In the genomic region with DNA sequence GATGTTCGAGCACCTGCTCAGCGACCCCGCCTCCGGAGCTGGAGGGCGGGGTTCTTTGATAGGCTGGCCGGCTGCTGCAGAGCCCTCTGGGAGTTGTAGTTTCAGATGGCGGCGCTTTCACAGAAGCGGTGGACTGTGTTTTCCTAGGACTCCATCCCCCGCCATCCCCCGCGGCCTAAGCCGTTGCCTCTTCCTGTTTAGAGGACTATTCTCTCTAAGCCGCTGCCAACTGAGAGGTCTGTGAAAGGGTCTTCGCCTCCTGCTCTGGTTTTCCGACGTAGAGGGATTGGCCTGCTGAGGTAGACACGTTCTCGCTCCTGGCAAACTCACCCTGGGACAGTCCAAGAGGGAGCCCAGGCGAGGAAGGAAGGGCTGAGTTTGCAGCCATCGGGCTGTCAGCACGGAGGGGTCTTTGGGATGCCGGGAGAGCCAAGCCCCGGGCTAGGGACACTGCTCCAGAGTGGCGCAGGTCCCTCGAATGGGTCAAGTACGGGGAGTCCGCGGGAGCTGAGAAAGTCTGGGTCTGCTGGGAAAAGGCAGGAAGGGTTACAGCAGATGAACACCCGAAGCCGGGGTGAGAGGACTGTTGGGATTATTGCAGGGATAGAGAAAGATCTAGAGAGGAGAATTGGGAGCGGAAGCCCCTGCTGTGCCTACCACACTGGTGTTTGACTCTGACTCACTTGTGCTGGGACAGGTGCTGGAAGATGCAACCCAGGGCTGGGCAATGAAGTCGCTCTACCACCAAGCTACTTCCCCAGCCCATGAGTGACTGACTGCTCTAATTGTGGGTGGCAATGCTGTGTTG, we compare ENCODE assay signal across 8 mouse cellular contexts. TPM values are rescaled to one million over a fixed set of nuclear protein-coding genes. Genes with fewer than 3 reads are reported as not detected.
DNase-seq lines count a peak whose midpoint lies in the region; ATAC-seq lines count a peak whose summit lies in the region.

Gene Slc38a9, plus strand, starts transcription at position 178 of the 808 bp plus-strand sequence.

- H3K4me2 ChIP-seq in intestine, embryonic 14.5 days (ENCODE audit: low read length), result peak within 1 kb of the TSS; percentile 87

- H3K9ac ChIP-seq in intestine, embryonic 14.5 days (ENCODE audit: low read length), result peak within 1 kb of the TSS; percentile 51

- H3K4me3 ChIP-seq in intestine, embryonic 14.5 days (ENCODE audit: low read depth, low read length), result peak within 1 kb of the TSS; percentile 56

- H3K27me3 ChIP-seq in intestine, embryonic 14.5 days (replicated peaks; ENCODE audit: control insufficient read depth, insufficient read depth, low read length), result no peaks in the 10 kb centered on the region

- peak; percentile 97 for ATAC-seq in intestine, embryonic 14.5 days (replicated peaks; ENCODE audit: low FRiP score, low TSS enrichment, low read depth)

- no peaks in the 10 kb centered on the region for H3K9me3 ChIP-seq in intestine, embryonic 14.5 days (ENCODE audit: control insufficient read depth, low read length)

- intact Hi-C loops in left cerebral cortex, postnatal 14 days (cut with DNase I), result no loop called here

- peak; percentile 94 to 97 for DNase-seq in adrenal gland, adult (ENCODE audit: inconsistent age in 2 of 2, low spot score in 1 of 2)
- DNase-seq in embryo, embryonic 10.5 days (ENCODE audit: low spot score), result peak; percentile 97
- peak; percentile 93 for DNase-seq in gastrocnemius, postnatal 25 days
- DNase-seq in intestine, embryonic 14.5 days (ENCODE audit: low spot score), result peak; percentile 91
- DNase-seq in left cerebral cortex, postnatal 14 days (ENCODE audit: low spot score in 2 of 2), result peak; percentile 94 to 96
- peak; percentile 93 for DNase-seq in mesoderm, embryonic 11.5 days (ENCODE audit: low read depth, low spot score)
- peak; percentile 95 to 97 for DNase-seq in right cerebral cortex, postnatal 36 days (ENCODE audit: low spot score in 2 of 2)
- DNase-seq in yolk sac, embryonic 10.5 days (ENCODE audit: low spot score), result peak; percentile 94

- no peaks in the 10 kb centered on the region for H3K36me3 ChIP-seq in intestine, embryonic 14.5 days (ENCODE audit: control insufficient read depth, insufficient read depth, low read length)

- peaks cover 7% of the 10 kb centered on the region for H3K4me1 ChIP-seq in intestine, embryonic 14.5 days (replicated peaks; ENCODE audit: control insufficient read depth, insufficient read depth, low read length)

- H3K27ac ChIP-seq in intestine, embryonic 14.5 days (ENCODE audit: low read depth), result no peak within 1 kb of the TSS

- under 1% methylated on average over 33 of the region's 33 CpGs for WGBS in intestine, embryonic 14.5 days

RNA-seq across cellular contexts. Expression of gene Slc38a9, which starts in this region (rescaled TPM):
- 1 to 10 TPM; 4.8 to 6.6 TPM for total RNA-seq in gastrocnemius, postnatal 25 days (2021)
- 12.1 and 13.7 TPM in 2 replicates for polyA plus RNA-seq in intestine, embryonic 14.5 days (2014; fragmentation: Nextera tagmentation; extraction: Ambion mirVana)
- total RNA-seq in left cerebral cortex, postnatal 14 days (2021), result 10 to 100 TPM; 18.5 to 21.7 TPM
